ENCODE assay signal across 19 mouse cellular contexts in the genomic region with DNA sequence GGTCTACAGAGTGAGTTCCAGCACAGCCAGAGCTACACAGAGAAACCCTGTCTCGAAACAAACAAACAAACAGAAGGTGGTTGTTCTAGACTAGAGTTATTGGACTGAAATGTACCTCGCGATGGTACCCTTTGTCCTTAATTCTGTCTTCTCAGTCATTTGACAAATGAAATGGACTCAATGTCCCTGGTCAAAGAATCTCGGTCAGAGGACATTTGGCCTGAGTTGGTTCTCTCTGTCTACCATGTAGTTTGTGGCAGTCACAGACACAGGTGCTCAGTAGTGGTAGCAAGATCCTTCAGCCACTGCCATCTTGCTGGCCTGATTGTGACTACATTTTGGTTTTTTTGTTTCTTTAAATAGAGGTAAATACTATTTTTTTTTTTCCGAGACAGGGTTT. TPM values are rescaled to one million over a fixed set of nuclear protein-coding genes. Genes with fewer than 3 reads are reported as not detected.
"Had no signal": no experiment of that assay in that cellular context is flagged by ENCODE, and none has a peak within 500 bp of the region (broad histone marks: within the 10 kb centered on the region; RNA-seq: fewer than 3 reads in every experiment).

No protein-coding gene starts in this region.

- H3K27ac ChIP-seq: neural tube, embryonic 13.5 days; neural tube, embryonic 15.5 days; stomach, embryonic 15.5 days; stomach, postnatal 0 days had no signal

- H3K4me3 ChIP-seq: neural tube, embryonic 13.5 days; neural tube, embryonic 15.5 days; stomach, embryonic 15.5 days had no signal

- H3K9ac ChIP-seq: neural tube, embryonic 13.5 days; neural tube, embryonic 15.5 days; stomach, embryonic 15.5 days had no signal

- H3K36me3 ChIP-seq: neural tube, embryonic 13.5 days; neural tube, embryonic 15.5 days; stomach, embryonic 15.5 days had no signal

- DNase-seq: retina, postnatal 1 day; right cerebral cortex, adult 18-20 months; right cerebral cortex, postnatal 14 days; right cerebral cortex, postnatal 25 days; right cerebral cortex, postnatal 4 days; spleen, adult 18-20 months; thymus, adult 18-20 months; thymus, adult 2 months; thymus, postnatal 14 days; thymus, postnatal 25 days; thymus, postnatal 36 days; thymus, postnatal 4 days had no signal

- H3K27me3 ChIP-seq: stomach, embryonic 15.5 days had no signal

RNA-seq across cellular contexts. Expression of gene Ankrd2, which starts 49.8 kb away (rescaled TPM):
- total RNA-seq: neutrophil, adult 5-6 weeks had no signal
- polyA plus RNA-seq: small intestine, adult 2 months; urinary bladder, adult 2 months had no signal
